Mouse (Mus musculus): ENCODE data around the gene Gas2. TPM values are rescaled to one million over a fixed set of nuclear protein-coding genes. Genes with fewer than 3 reads are reported as not detected.
A peak's percentile ranks its signal among the peaks of the same experiment; 100 is the strongest.

Gene Gas2
- total RNA-seq, 2 experiments from 2014 or later, result 48.2 to 53.0 TPM

- DNase-seq (ENCODE audit: low spot score in 2 of 2), result no peak
Measured at GRCm38 (mm10) chr7:51962219-51962952, 100.6 kb downstream of the Gas2 start.

- no peak for DNase-seq (ENCODE audit: low spot score in 2 of 2)
Measured at GRCm38 (mm10) chr7:51964681-51965080, 102.9 kb downstream of the Gas2 start.

- DNase-seq (ENCODE audit: low spot score in 2 of 2), result no peak
Measured at GRCm38 (mm10) chr7:51967581-51967980, 105.8 kb downstream of the Gas2 start.

- DNase-seq (ENCODE audit: low spot score in 2 of 2), result no peak
Measured at GRCm38 (mm10) chr7:51969379-51969778, 107.6 kb downstream of the Gas2 start.

- no peak for DNase-seq (ENCODE audit: low spot score in 2 of 2)
Measured at GRCm38 (mm10) chr7:51972252-51972855, 110.5 kb downstream of the Gas2 start.

GRCm38 (mm10) chr7:51973091-51973490, 111.3 kb downstream of the Gas2 start:
- DNase-seq (ENCODE audit: low spot score in 2 of 2), result no peak

- DNase-seq (ENCODE audit: low spot score in 2 of 2), result no peak
Measured at GRCm38 (mm10) chr7:51973526-51973925, 111.7 kb downstream of the Gas2 start.

GRCm38 (mm10) chr7:51975181-51975580, 113.4 kb downstream of the Gas2 start:
- DNase-seq (ENCODE audit: low spot score in 2 of 2), result no peak

- no peak for DNase-seq (ENCODE audit: low spot score in 2 of 2)
Measured at GRCm38 (mm10) chr7:51979271-51979670, 117.5 kb downstream of the Gas2 start.

GRCm38 (mm10) chr7:51982303-51982702, 120.5 kb downstream of the Gas2 start:
- DNase-seq (ENCODE audit: low spot score in 2 of 2), result no peak

GRCm38 (mm10) chr7:51985763-51986162, 123.9 kb downstream of the Gas2 start:
- no peak for DNase-seq (ENCODE audit: low spot score in 2 of 2)

- no peak for DNase-seq (ENCODE audit: low spot score in 2 of 2)
Measured at GRCm38 (mm10) chr7:51986909-51987308, 125.1 kb downstream of the Gas2 start.

- DNase-seq (ENCODE audit: low spot score in 2 of 2), result no peak
Measured at GRCm38 (mm10) chr7:51991020-51991419, 129.2 kb downstream of the Gas2 start.

GRCm38 (mm10) chr7:52005511-52006295, 143.9 kb downstream of the Gas2 start, which contains the start of gene Svip:
Svip (minus strand) TSS chr7:52006018.
- peak; percentile 56 to 74 for DNase-seq (ENCODE audit: low spot score in 2 of 2)

GRCm38 (mm10) chr7:52006296-52006630, 144.4 kb downstream of the Gas2 start:
- no peak for DNase-seq (ENCODE audit: low spot score in 2 of 2)

GRCm38 (mm10) chr7:52007138-52007537, 145.3 kb downstream of the Gas2 start:
- no peak for DNase-seq (ENCODE audit: low spot score in 2 of 2)

- no peak for DNase-seq (ENCODE audit: low spot score in 2 of 2)
Measured at GRCm38 (mm10) chr7:52013457-52013856, 151.6 kb downstream of the Gas2 start.

GRCm38 (mm10) chr7:52015180-52015579, 153.4 kb downstream of the Gas2 start:
- no peak for DNase-seq (ENCODE audit: low spot score in 2 of 2)

- DNase-seq (ENCODE audit: low spot score in 2 of 2), result no peak
Measured at GRCm38 (mm10) chr7:52015628-52016027, 153.8 kb downstream of the Gas2 start, which contains the start of gene 1700015G11Rik. 1700015G11Rik (minus strand) TSS chr7:52015728.

GRCm38 (mm10) chr7:52022039-52022438, 160.2 kb downstream of the Gas2 start:
- DNase-seq (ENCODE audit: low spot score in 2 of 2), result no peak

GRCm38 (mm10) chr7:52024050-52024626, 162.3 kb downstream of the Gas2 start:
- no peak for DNase-seq (ENCODE audit: low spot score in 2 of 2)

Data from adrenal gland, postnatal 4 days (tissue).